Mouse (Mus musculus): Measurements from ENCODE around the gene Cpne9. TPM values are rescaled to one million over a fixed set of nuclear protein-coding genes. Genes with fewer than 3 reads are reported as not detected.

The Cpne9 gene
- polyA plus RNA-seq, 1 experiment from 2014 or later, result 0.11 TPM

GRCm38 (mm10) chr6:113281676-113282075 is 431 bp upstream of the Cpne9 start:
- no peaks in the 10 kb centered on the region for H3K9me3 ChIP-seq (ENCODE audit: control insufficient read depth, low read length)
- 0 out of 2 replicates have a peak, but pooled peaks have one; percentile 33 for ATAC-seq (ENCODE audit: insufficient number of reproducible peaks, low FRiP score, low TSS enrichment, low read depth)
- no peak for DNase-seq (ENCODE audit: low spot score)
- H3K27me3 ChIP-seq (ENCODE audit: control insufficient read depth, insufficient read depth, low read length), result peaks cover 35% of the 10 kb centered on the region
- H3K36me3 ChIP-seq (ENCODE audit: control insufficient read depth, insufficient read depth, low read length), result peaks cover 3% of the 10 kb centered on the region; the same call in 1 of the 2 replicates
- 64% methylated on average over 6 of the region's 6 CpGs for WGBS
- peaks cover 3% of the 10 kb centered on the region; the same call in 1 of the 2 replicates for H3K4me1 ChIP-seq (ENCODE audit: control insufficient read depth, insufficient read depth, low read length)
- H3K9ac ChIP-seq (ENCODE audit: low read length), result no peak overlapping the region
- H3K27ac ChIP-seq (replicated peaks; ENCODE audit: low read depth, low read length), result no peak overlapping the region
- no peak overlapping the region for H3K4me3 ChIP-seq (ENCODE audit: low read depth, low read length)
- no peak overlapping the region for H3K4me2 ChIP-seq (ENCODE audit: low read depth, severe bottlenecking)

GRCm38 (mm10) chr6:113282969-113283368 is 862 bp downstream of the Cpne9 start:
- ATAC-seq (ENCODE audit: insufficient number of reproducible peaks, low FRiP score, low TSS enrichment, low read depth) (no peak), DNase-seq (ENCODE audit: low spot score) (peak; percentile 23)
- Histone ChIP-seq H3K27me3 (ENCODE audit: control insufficient read depth, insufficient read depth, low read length) (peaks cover 35% of the 10 kb centered on the region), H3K9me3 (ENCODE audit: control insufficient read depth, low read length) (no peaks in the 10 kb centered on the region), H3K4me1 (ENCODE audit: control insufficient read depth, insufficient read depth, low read length) (peaks cover 3% of the 10 kb centered on the region; the same call in 1 of the 2 replicates), H3K36me3 (ENCODE audit: control insufficient read depth, insufficient read depth, low read length) (peaks cover 3% of the 10 kb centered on the region; the same call in 1 of the 2 replicates), H3K9ac (ENCODE audit: low read length) (no peak overlapping the region), H3K27ac (replicated peaks; ENCODE audit: low read depth, low read length) (no peak overlapping the region), H3K4me2 (ENCODE audit: low read depth, severe bottlenecking) (no peak overlapping the region), H3K4me3 (ENCODE audit: low read depth, low read length) (no peak overlapping the region)
- under 1% methylated on average over 22 of the region's 22 CpGs for WGBS

- Histone ChIP-seq H3K27ac (replicated peaks; ENCODE audit: low read depth, low read length) (no peak overlapping the region), H3K4me3 (ENCODE audit: low read depth, low read length) (no peak overlapping the region), H3K4me2 (ENCODE audit: low read depth, severe bottlenecking) (no peak overlapping the region), H3K4me1 (ENCODE audit: control insufficient read depth, insufficient read depth, low read length) (peaks cover 3% of the 10 kb centered on the region; the same call in 1 of the 2 replicates), H3K9me3 (ENCODE audit: control insufficient read depth, low read length) (no peaks in the 10 kb centered on the region), H3K36me3 (ENCODE audit: control insufficient read depth, insufficient read depth, low read length) (peaks cover 3% of the 10 kb centered on the region; the same call in 1 of the 2 replicates), H3K9ac (ENCODE audit: low read length) (no peak overlapping the region), H3K27me3 (ENCODE audit: control insufficient read depth, insufficient read depth, low read length) (peaks cover 35% of the 10 kb centered on the region)
- 13% methylated on average over 6 of the region's 6 CpGs for WGBS
- ATAC-seq (ENCODE audit: insufficient number of reproducible peaks, low FRiP score, low TSS enrichment, low read depth) (0 out of 2 replicates have a peak, but pooled peaks have one; percentile 19), DNase-seq (ENCODE audit: low spot score) (no peak)
Measured at GRCm38 (mm10) chr6:113283500-113283899, 1.4 kb downstream of the Cpne9 start.

- peaks cover 3% of the 10 kb centered on the region; the same call in 1 of the 2 replicates for H3K36me3 ChIP-seq (ENCODE audit: control insufficient read depth, insufficient read depth, low read length)
- H3K4me2 ChIP-seq (ENCODE audit: low read depth, severe bottlenecking), result no peak overlapping the region
- peaks cover 35% of the 10 kb centered on the region for H3K27me3 ChIP-seq (ENCODE audit: control insufficient read depth, insufficient read depth, low read length)
- ATAC-seq (ENCODE audit: insufficient number of reproducible peaks, low FRiP score, low TSS enrichment, low read depth) (no peak), DNase-seq (ENCODE audit: low spot score) (no peak)
- 74% methylated on average over 3 of the region's 3 CpGs for WGBS
- peaks cover 3% of the 10 kb centered on the region; the same call in 1 of the 2 replicates for H3K4me1 ChIP-seq (ENCODE audit: control insufficient read depth, insufficient read depth, low read length)
- H3K4me3 ChIP-seq (ENCODE audit: low read depth, low read length), result no peak overlapping the region
- no peaks in the 10 kb centered on the region for H3K9me3 ChIP-seq (ENCODE audit: control insufficient read depth, low read length)
- H3K9ac ChIP-seq (ENCODE audit: low read length), result no peak overlapping the region
- no peak overlapping the region for H3K27ac ChIP-seq (replicated peaks; ENCODE audit: low read depth, low read length)
Measured at GRCm38 (mm10) chr6:113284931-113285330, 2.8 kb downstream of the Cpne9 start.

- peaks cover 3% of the 10 kb centered on the region; the same call in 1 of the 2 replicates for H3K4me1 ChIP-seq (ENCODE audit: control insufficient read depth, insufficient read depth, low read length)
- no peaks in the 10 kb centered on the region for H3K9me3 ChIP-seq (ENCODE audit: control insufficient read depth, low read length)
- DNase-seq (ENCODE audit: low spot score), result no peak
- no peaks in the 10 kb centered on the region for H3K36me3 ChIP-seq (ENCODE audit: control insufficient read depth, insufficient read depth, low read length)
- WGBS, result 71% methylated on average over 1 of the region's 1 CpGs
- H3K9ac ChIP-seq (ENCODE audit: low read length), result no peak overlapping the region
- H3K27me3 ChIP-seq (ENCODE audit: control insufficient read depth, insufficient read depth, low read length), result peaks cover 35% of the 10 kb centered on the region
- no peak overlapping the region for H3K4me3 ChIP-seq (ENCODE audit: low read depth, low read length)
- H3K4me2 ChIP-seq (ENCODE audit: low read depth, severe bottlenecking), result no peak overlapping the region
- no peak for ATAC-seq (ENCODE audit: insufficient number of reproducible peaks, low FRiP score, low TSS enrichment, low read depth)
- H3K27ac ChIP-seq (replicated peaks; ENCODE audit: low read depth, low read length), result no peak overlapping the region
Measured at GRCm38 (mm10) chr6:113286316-113286715, 4.2 kb downstream of the Cpne9 start.

- H3K9ac ChIP-seq (ENCODE audit: low read length), result no peak overlapping the region
- H3K36me3 ChIP-seq (ENCODE audit: control insufficient read depth, insufficient read depth, low read length), result no peaks in the 10 kb centered on the region
- 75% methylated on average over 4 of the region's 4 CpGs for WGBS
- no peak for ATAC-seq (ENCODE audit: insufficient number of reproducible peaks, low FRiP score, low TSS enrichment, low read depth)
- no peak overlapping the region for H3K4me3 ChIP-seq (ENCODE audit: low read depth, low read length)
- H3K27ac ChIP-seq (replicated peaks; ENCODE audit: low read depth, low read length), result no peak overlapping the region
- H3K4me2 ChIP-seq (ENCODE audit: low read depth, severe bottlenecking), result no peak overlapping the region
- DNase-seq (ENCODE audit: low spot score), result no peak
- no peaks in the 10 kb centered on the region for H3K9me3 ChIP-seq (ENCODE audit: control insufficient read depth, low read length)
- peaks cover 29% of the 10 kb centered on the region for H3K27me3 ChIP-seq (ENCODE audit: control insufficient read depth, insufficient read depth, low read length)
- peaks cover 2% of the 10 kb centered on the region; the same call in 1 of the 2 replicates for H3K4me1 ChIP-seq (ENCODE audit: control insufficient read depth, insufficient read depth, low read length)
Measured at GRCm38 (mm10) chr6:113287236-113287635, 5.1 kb downstream of the Cpne9 start.

GRCm38 (mm10) chr6:113289346-113289745 is 7.2 kb downstream of the Cpne9 start:
- Histone ChIP-seq H3K4me1 (ENCODE audit: control insufficient read depth, insufficient read depth, low read length) (no peaks in the 10 kb centered on the region), H3K4me2 (ENCODE audit: low read depth, severe bottlenecking) (no peak overlapping the region), H3K9ac (ENCODE audit: low read length) (no peak overlapping the region), H3K9me3 (ENCODE audit: control insufficient read depth, low read length) (no peaks in the 10 kb centered on the region), H3K4me3 (ENCODE audit: low read depth, low read length) (no peak overlapping the region), H3K36me3 (ENCODE audit: control insufficient read depth, insufficient read depth, low read length) (no peaks in the 10 kb centered on the region), H3K27me3 (ENCODE audit: control insufficient read depth, insufficient read depth, low read length) (peaks cover 8% of the 10 kb centered on the region), H3K27ac (replicated peaks; ENCODE audit: low read depth, low read length) (no peak overlapping the region)
- DNase-seq (ENCODE audit: low spot score) (no peak), ATAC-seq (ENCODE audit: insufficient number of reproducible peaks, low FRiP score, low TSS enrichment, low read depth) (no peak)
- whole genome bisulfite sequencing, result 91% methylated on average over 15 of the region's 15 CpGs

GRCm38 (mm10) chr6:113290346-113290745 is 8.2 kb downstream of the Cpne9 start:
- Histone ChIP-seq H3K4me1 (ENCODE audit: control insufficient read depth, insufficient read depth, low read length) (no peaks in the 10 kb centered on the region), H3K27me3 (ENCODE audit: control insufficient read depth, insufficient read depth, low read length) (no peaks in the 10 kb centered on the region), H3K4me2 (ENCODE audit: low read depth, severe bottlenecking) (no peak overlapping the region), H3K36me3 (ENCODE audit: control insufficient read depth, insufficient read depth, low read length) (no peaks in the 10 kb centered on the region), H3K9ac (ENCODE audit: low read length) (no peak overlapping the region), H3K27ac (replicated peaks; ENCODE audit: low read depth, low read length) (no peak overlapping the region), H3K9me3 (ENCODE audit: control insufficient read depth, low read length) (no peaks in the 10 kb centered on the region), H3K4me3 (ENCODE audit: low read depth, low read length) (no peak overlapping the region)
- ATAC-seq (ENCODE audit: insufficient number of reproducible peaks, low FRiP score, low TSS enrichment, low read depth), result no peak
- 67% methylated on average over 6 of the region's 6 CpGs for WGBS
- DNase-seq (ENCODE audit: low spot score), result no peak

- 71% methylated on average over 5 of the region's 5 CpGs for WGBS
- ATAC-seq (ENCODE audit: insufficient number of reproducible peaks, low FRiP score, low TSS enrichment, low read depth), result no peak
- no peak overlapping the region for H3K9ac ChIP-seq (ENCODE audit: low read length)
Measured at GRCm38 (mm10) chr6:113292938-113293337, 10.8 kb downstream of the Cpne9 start.

More at GRCm38 (mm10) chr6:113292938-113293337, 10.8 kb downstream of the Cpne9 start:
- Histone ChIP-seq H3K4me3 (ENCODE audit: low read depth, low read length) (no peak overlapping the region), H3K36me3 (ENCODE audit: control insufficient read depth, insufficient read depth, low read length) (no peaks in the 10 kb centered on the region), H3K4me1 (ENCODE audit: control insufficient read depth, insufficient read depth, low read length) (no peaks in the 10 kb centered on the region), H3K27me3 (ENCODE audit: control insufficient read depth, insufficient read depth, low read length) (no peaks in the 10 kb centered on the region), H3K9me3 (ENCODE audit: control insufficient read depth, low read length) (no peaks in the 10 kb centered on the region), H3K27ac (replicated peaks; ENCODE audit: low read depth, low read length) (no peak overlapping the region), H3K4me2 (ENCODE audit: low read depth, severe bottlenecking) (no peak overlapping the region)
- no peak for DNase-seq (ENCODE audit: low spot score)

Data from limb, embryonic 11.5 days (tissue).